Mouse (Mus musculus) large intestine, adult 2 months (tissue): ENCODE measurements around the gene Izumo2. TPM values are rescaled to one million over a fixed set of nuclear protein-coding genes. Genes with fewer than 3 reads are reported as not detected.
A peak's percentile ranks its signal among the peaks of the same experiment; 100 is the strongest.
"Not testable (repeated sequence)": the region's sequence is repeated elsewhere in the genome, so short reads cannot be mapped to it uniquely, and the experiment has no call there.

Experiments
- DNase-seq: peaks from one replicate; pipeline ENCODE4 v3.0.0-alpha.2; 2012; ENCODE audit warnings: low read depth, low spot score
- WGBS: fragments of 180-500 bp; shearing (Covaris S2); methylation state at CpG from one replicate; pipeline ENCODE4 v1.1.7; 2018; 5-methylcytosine and 5-hydroxymethylcytosine counted together
- polyA plus RNA-seq: library from polyadenylated mRNA; depleted of rRNA; stranded (reverse); fragments of >200 nt; gene quantifications from 2 replicates; pipeline ENCODE4 v1.2.3, GENCODE M21; 2012; rRNA removed

Gene Izumo2
- polyA plus RNA-seq, 1 experiment = not detected

GRCm38 (mm10) chr7:44748101-44749044, 39.8 kb downstream of the Izumo2 start, which contains the start of gene Vrk3:
Vrk3 (plus strand) TSS chr7:44748413.
- under 1% methylated on average over 44 of the region's 44 CpGs for WGBS
- DNase-seq = peak; percentile 98

- not testable (repeated sequence) for DNase-seq
- WGBS = 100% methylated on average over 1 of the region's 1 CpGs
Measured at GRCm38 (mm10) chr7:44750950-44751349, 42.4 kb downstream of the Izumo2 start, which contains the start of gene Zfp473. Zfp473 (minus strand) TSS chr7:44751050.

- no peak for DNase-seq
- 91% methylated on average over 2 of the region's 2 CpGs for WGBS
Measured at GRCm38 (mm10) chr7:44757164-44757563, 48.6 kb downstream of the Izumo2 start.

- no peak for DNase-seq
Measured at GRCm38 (mm10) chr7:44760366-44760765, 51.8 kb downstream of the Izumo2 start.

- DNase-seq = no peak
- WGBS = 83% methylated on average over 5 of the region's 5 CpGs
Measured at GRCm38 (mm10) chr7:44768129-44768528, 59.6 kb downstream of the Izumo2 start.

Other genes with a start within 250 kb of the Izumo2 start
- 0.31 and 0.64 TPM in 2 replicates for gene Aspdh, start 243.4 kb upstream of the Izumo2 start, polyA plus RNA-seq
- gene Josd2, start 240.8 kb upstream of the Izumo2 start, polyA plus RNA-seq = 70.5 and 78.0 TPM in 2 replicates
- gene Emc10, start 212.2 kb upstream of the Izumo2 start, polyA plus RNA-seq = 144 and 159 TPM in 2 replicates
- 1.1 and 1.5 TPM in 2 replicates for gene Fam71e1, start 212.2 kb upstream of the Izumo2 start, polyA plus RNA-seq
- 0.26 and 0.67 TPM in 2 replicates for gene Mybpc2, start 184.1 kb upstream of the Izumo2 start, polyA plus RNA-seq
- 17.4 and 21.1 TPM in 2 replicates for gene Spib, start 176.7 kb upstream of the Izumo2 start, polyA plus RNA-seq
- gene Pold1, start 159.9 kb upstream of the Izumo2 start, polyA plus RNA-seq = 45.2 and 47.0 TPM in 2 replicates
- 163 and 192 TPM in 2 replicates for gene Nr1h2, start 154.8 kb upstream of the Izumo2 start, polyA plus RNA-seq
- 20.4 and 22.2 TPM in 2 replicates for gene Napsa, start 136.4 kb upstream of the Izumo2 start, polyA plus RNA-seq
- 0.95 and 1.9 TPM in 2 replicates for gene Kcnc3, start 118.1 kb upstream of the Izumo2 start, polyA plus RNA-seq
- gene Myh14, start 37.9 kb upstream of the Izumo2 start, polyA plus RNA-seq = 163 and 237 TPM in 2 replicates
- 68.3 and 78.0 TPM in 2 replicates for gene Vrk3, start 39.7 kb downstream of the Izumo2 start, polyA plus RNA-seq
- 0.36 and 0.75 TPM in 2 replicates for gene Zfp473, start 42.3 kb downstream of the Izumo2 start, polyA plus RNA-seq
- gene Nup62, start 107.3 kb downstream of the Izumo2 start, polyA plus RNA-seq = 50.3 and 51.3 TPM in 2 replicates
- gene Il4i1, start 107.6 kb downstream of the Izumo2 start, polyA plus RNA-seq = 13.9 and 14.8 TPM in 2 replicates
- gene Atf5, start 107.9 kb downstream of the Izumo2 start, polyA plus RNA-seq = 29.8 and 41.4 TPM in 2 replicates
- 61.3 and 67.2 TPM in 2 replicates for gene Akt1s1, start 140.2 kb downstream of the Izumo2 start, polyA plus RNA-seq
- 44.6 and 49.0 TPM in 2 replicates for gene Tbc1d17, start 140.3 kb downstream of the Izumo2 start, polyA plus RNA-seq
- 52.1 and 57.9 TPM in 2 replicates for gene Pnkp, start 148.4 kb downstream of the Izumo2 start, polyA plus RNA-seq
- gene Ptov1, start 161.0 kb downstream of the Izumo2 start, polyA plus RNA-seq = 111 and 141 TPM in 2 replicates
- gene Med25, start 184.0 kb downstream of the Izumo2 start, polyA plus RNA-seq = 69.4 and 102 TPM in 2 replicates
- 19.9 and 21.7 TPM in 2 replicates for gene Fuz, start 187.3 kb downstream of the Izumo2 start, polyA plus RNA-seq
- 55.6 and 80.7 TPM in 2 replicates for gene Ap2a1, start 220.8 kb downstream of the Izumo2 start, polyA plus RNA-seq
- gene Tsks, start 234.5 kb downstream of the Izumo2 start, polyA plus RNA-seq = not detected in 2 replicates